In genomic region chr2:104615985-104616711, GRCm38 (mm10) we compare ENCODE assay signal across 23 mouse cellular contexts. TPM values are rescaled to one million over a fixed set of nuclear protein-coding genes. Genes with fewer than 3 reads are reported as not detected.
DNase-seq lines count a peak whose midpoint lies in the region; ATAC-seq and TF ChIP-seq lines count a peak whose summit lies in the region.
"Had no signal": no experiment of that assay in that cellular context is flagged by ENCODE, and none has a peak within 500 bp of the region (broad histone marks: within the 10 kb centered on the region; RNA-seq: fewer than 3 reads in every experiment).

No protein-coding gene starts in this region.

- 35% methylated on average over 4 of the region's 4 CpGs for WGBS in liver, adult 2 months
- WGBS in liver, embryonic 11.5 days: 82% methylated on average over 4 of the region's 4 CpGs
- 62% methylated on average over 4 of the region's 4 CpGs for whole genome bisulfite sequencing in lung, embryonic 16.5 days

- H3K9ac ChIP-seq in liver, adult 2 months (ENCODE audit: low read depth, low read length): no peak overlapping the region
- no peak overlapping the region for H3K9ac ChIP-seq in liver, embryonic 11.5 days (ENCODE audit: low read depth, low read length)
- no peak overlapping the region for H3K9ac ChIP-seq in lung, embryonic 16.5 days (ENCODE audit: low read length)
- H3K9ac ChIP-seq: forebrain, postnatal 0 days; hindbrain, embryonic 12.5 days; hindbrain, embryonic 15.5 days had no signal

- no peak overlapping the region for H3K4me2 ChIP-seq in liver, embryonic 11.5 days
- no peak overlapping the region for H3K4me2 ChIP-seq in lung, embryonic 16.5 days (ENCODE audit: low read depth, low read length)
- H3K4me2 ChIP-seq: heart, embryonic 11.5 days; hindbrain, embryonic 12.5 days; hindbrain, embryonic 15.5 days had no signal

- TF ChIP-seq POLR2A in liver, adult 2 months (IDR thresholded peaks at IDR 0.05; ENCODE audit: extremely low read depth, insufficient read depth, low read length): no peak

- TF ChIP-seq CTCF in liver, adult 2 months (IDR thresholded peaks at IDR 0.05; ENCODE audit: low read depth, low read length): no peak

- no peak overlapping the region for H3K27ac ChIP-seq in liver, adult 2 months (replicated peaks; ENCODE audit: insufficient read depth, low read depth, low read length)
- no peak overlapping the region for H3K27ac ChIP-seq in liver, embryonic 11.5 days (ENCODE audit: low read depth, low read length)
- H3K27ac ChIP-seq in lung, embryonic 16.5 days (ENCODE audit: low read length): peak overlapping the region; percentile 48; the same call in 1 of the 2 replicates
- H3K27ac ChIP-seq: gastrocnemius, adult 2 months; hindbrain, embryonic 12.5 days; hindbrain, embryonic 15.5 days had no signal

- H3K4me1 ChIP-seq in liver, adult 2 months (ENCODE audit: control insufficient read depth, insufficient read depth, low read length): peaks cover 9% of the 10 kb centered on the region; the same call in 1 of the 2 replicates
- H3K4me1 ChIP-seq in liver, embryonic 11.5 days (replicated peaks; ENCODE audit: control insufficient read depth, insufficient read depth, low read length): no peaks in the 10 kb centered on the region
- no peaks in the 10 kb centered on the region for H3K4me1 ChIP-seq in lung, embryonic 16.5 days (replicated peaks; ENCODE audit: control insufficient read depth, insufficient read depth, low read length)
- H3K4me1 ChIP-seq: hindbrain, embryonic 12.5 days; hindbrain, embryonic 15.5 days had no signal

- no peaks in the 10 kb centered on the region for H3K27me3 ChIP-seq in liver, adult 2 months (ENCODE audit: control insufficient read depth, insufficient read depth, low read length)
- no peaks in the 10 kb centered on the region for H3K27me3 ChIP-seq in liver, embryonic 11.5 days (replicated peaks; ENCODE audit: control insufficient read depth, insufficient read depth, low read length)
- H3K27me3 ChIP-seq in lung, embryonic 16.5 days (ENCODE audit: control insufficient read depth, insufficient read depth, low read depth, low read length): no peaks in the 10 kb centered on the region
- H3K27me3 ChIP-seq: hindbrain, embryonic 12.5 days; hindbrain, embryonic 15.5 days; Patski had no signal

- ATAC-seq in liver, embryonic 11.5 days (replicated peaks; ENCODE audit: low FRiP score): no peak
- ATAC-seq in lung, embryonic 16.5 days (ENCODE audit: low read depth): peak; percentile 52; the same call in 1 of the 2 replicates
- ATAC-seq: forebrain, embryonic 14.5 days; forebrain, postnatal 0 days; Patski had no signal

- no peaks in the 10 kb centered on the region for H3K9me3 ChIP-seq in liver, embryonic 11.5 days (ENCODE audit: control insufficient read depth, low read length)
- no peaks in the 10 kb centered on the region for H3K9me3 ChIP-seq in lung, embryonic 16.5 days (ENCODE audit: control insufficient read depth, low read length)
- H3K9me3 ChIP-seq: hindbrain, embryonic 12.5 days; hindbrain, embryonic 15.5 days had no signal

- no peak overlapping the region for H3K4me3 ChIP-seq in liver, adult 2 months (ENCODE audit: insufficient read depth, low read depth, low read length)
- H3K4me3 ChIP-seq in liver, embryonic 11.5 days (ENCODE audit: low read depth, low read length): no peak overlapping the region
- H3K4me3 ChIP-seq in lung, embryonic 16.5 days (ENCODE audit: low read length): no peak overlapping the region
- H3K4me3 ChIP-seq: gastrocnemius, adult 2 months; hindbrain, embryonic 12.5 days; hindbrain, embryonic 15.5 days had no signal

- peak; percentile 91 for DNase-seq in liver, adult 2 months (ENCODE audit: extremely low read depth, low read depth, low spot score)
- DNase-seq in liver, embryonic 11.5 days (ENCODE audit: low spot score): no peak
- no peak for DNase-seq in lung, postnatal 10 days
- DNase-seq in lung, postnatal 36 days: peak; percentile 16
- no peak for DNase-seq in lung, postnatal 4 days
- peak; percentile 46 for DNase-seq in yolk sac, embryonic 10.5 days (ENCODE audit: low spot score)
- DNase-seq in embryo, embryonic 11 days: no peak
- DNase-seq: adrenal gland, adult 8-10 months; adrenal gland, postnatal 25 days; cerebellum, adult 11-12 months; cerebellum, adult 8-10 months; cerebellum, postnatal 10 days; cerebellum, postnatal 36 days; forebrain, postnatal 0 days; gastrocnemius, adult 2 months; gastrocnemius, postnatal 14 days; heart, adult 11 months had no signal

- H3K36me3 ChIP-seq in liver, adult 2 months (ENCODE audit: control insufficient read depth, insufficient read depth, low read length): peaks cover 4% of the 10 kb centered on the region; the same call in 1 of the 2 replicates
- no peaks in the 10 kb centered on the region; the same call in 1 of the 2 replicates for H3K36me3 ChIP-seq in liver, embryonic 11.5 days (ENCODE audit: control insufficient read depth, insufficient read depth, low read length)
- H3K36me3 ChIP-seq in lung, embryonic 16.5 days (ENCODE audit: control insufficient read depth, insufficient read depth, low read length): peaks cover 2% of the 10 kb centered on the region; the same call in 1 of the 2 replicates
- H3K36me3 ChIP-seq: hindbrain, embryonic 12.5 days; hindbrain, embryonic 15.5 days had no signal

- H3K79me2 ChIP-seq in liver, adult 2 months (ENCODE audit: control insufficient read depth, insufficient read depth, low read length): no peaks in the 10 kb centered on the region

RNA-seq across cellular contexts. Expression of gene Cstf3, which starts 25.8 kb away (rescaled TPM):
- 10.5 and 11.8 TPM in 2 replicates for total RNA-seq in liver, adult 2 months (2014; rRNA removed)
- polyA plus RNA-seq in liver, adult 2 months (2012; rRNA removed): 5.1 and 5.2 TPM in 2 replicates
- 57.7 and 65.1 TPM in 2 replicates for polyA plus RNA-seq in liver, embryonic 11.5 days (2014; fragmentation: Nextera tagmentation; extraction: Ambion mirVana)
- 55.4 and 60.5 TPM in 2 replicates for polyA plus RNA-seq in lung, embryonic 16.5 days (2015; fragmentation: Nextera tagmentation; extraction: Ambion mirVana)

Comparison
In these comparisons a context has a peak if more than half of its experiments do, and no peak if none do; other contexts are left out.
1. DNase-seq: peak in liver, adult 2 months (single experiment), lung, postnatal 36 days (single experiment) and yolk sac, embryonic 10.5 days (single experiment); none in liver, embryonic 11.5 days (single experiment), lung, postnatal 10 days (single experiment), lung, postnatal 4 days (0 of 2) and embryo, embryonic 11 days (single experiment).